Mouse (Mus musculus): ENCODE data around the gene Mark2. TPM values are rescaled to one million over a fixed set of nuclear protein-coding genes. Genes with fewer than 3 reads are reported as not detected.
A peak's percentile ranks its signal among the peaks of the same experiment; 100 is the strongest.

The Mark2 gene
- polyA plus RNA-seq, 1 experiment = 33.7 TPM

DNA sequence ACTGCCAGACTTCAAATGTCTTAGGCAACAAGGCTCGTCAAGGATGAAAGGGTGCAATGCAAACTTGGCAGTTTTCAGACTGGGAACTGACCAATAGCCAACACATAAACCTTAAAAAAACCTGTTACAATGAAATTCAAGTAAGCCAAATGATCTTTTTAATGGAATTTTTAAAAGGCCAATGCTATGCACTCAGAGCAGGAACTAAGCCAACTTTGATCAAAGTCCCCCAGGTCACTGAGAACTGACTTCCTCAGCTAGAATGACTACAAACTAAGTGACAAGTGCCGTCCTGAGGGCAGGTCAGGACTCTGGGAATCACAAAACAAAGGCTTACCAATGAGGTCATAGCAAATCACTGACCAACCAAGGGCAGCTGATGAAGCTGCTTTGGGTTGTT lies 21.5 kb downstream of the Mark2 start:
- Histone ChIP-seq H3ac (ENCODE audit: control insufficient read depth, insufficient read length) (no peak overlapping the region), H3K4me2 (ENCODE audit: low read depth) (no peak overlapping the region), H3K27me3 (ENCODE audit: control insufficient read depth, insufficient read depth, insufficient read length) (no peaks in the 10 kb centered on the region), H3K4me3 (no peak overlapping the region), H3K79me2 (ENCODE audit: control insufficient read depth, insufficient read depth) (peaks cover 95% of the 10 kb centered on the region), H3K36me3 (ENCODE audit: control insufficient read depth, insufficient read depth) (no peaks in the 10 kb centered on the region)
- TF ChIP-seq TCF12 (IDR thresholded peaks at IDR 0.05; ENCODE audit: insufficient read depth, poor library complexity, severe bottlenecking) = no peak
- TF ChIP-seq CEBPB (IDR thresholded peaks at IDR 0.05; ENCODE audit: insufficient read depth, poor library complexity, severe bottlenecking) = no peak
- no peak for TF ChIP-seq USF1 (IDR thresholded peaks at IDR 0.05; ENCODE audit: low read depth)
- TF ChIP-seq MYOG (IDR thresholded peaks at IDR 0.05; ENCODE audit: control insufficient read depth in 1 of 3, insufficient read depth in 1 of 3, insufficient read length in 2 of 3, low read depth in 2 of 3) = no peak
- no peak for TF ChIP-seq POLR2AphosphoS2 (IDR thresholded peaks at IDR 0.05; ENCODE audit: insufficient read length, low read depth)
- no peak for TF ChIP-seq SRF (IDR thresholded peaks at IDR 0.05; ENCODE audit: control insufficient read depth, insufficient read length, low read depth)

DNA sequence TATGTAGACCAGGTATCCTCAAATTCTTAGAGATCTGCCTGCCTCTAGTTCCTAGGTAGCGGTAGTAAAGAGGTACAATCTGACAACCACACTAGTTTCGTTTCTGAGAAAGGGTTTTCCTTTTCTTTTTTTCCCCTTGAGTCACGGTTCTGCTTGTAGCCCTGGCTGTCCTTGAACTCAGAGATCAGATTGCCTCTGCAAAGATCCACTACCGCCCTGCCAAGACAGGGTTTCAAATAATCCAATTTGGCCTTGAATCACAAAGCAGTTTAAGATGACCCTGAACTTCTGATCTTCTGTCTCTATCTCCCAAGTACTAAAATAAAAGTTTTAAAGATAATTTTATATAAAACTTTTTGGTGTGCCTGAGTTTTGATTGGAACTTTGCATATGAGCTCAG lies 23.9 kb downstream of the Mark2 start:
- TF ChIP-seq USF1 (IDR thresholded peaks at IDR 0.05; ENCODE audit: low read depth) = no peak
- no peak for TF ChIP-seq MAX (IDR thresholded peaks at IDR 0.05; ENCODE audit: low read depth)
- TF ChIP-seq REST (IDR thresholded peaks at IDR 0.05; ENCODE audit: insufficient read depth, insufficient read length) = no peak
- TF ChIP-seq POLR2A (IDR thresholded peaks at IDR 0.05; ENCODE audit: insufficient read length, low read depth) = no peak
- no peak for TF ChIP-seq SRF (IDR thresholded peaks at IDR 0.05; ENCODE audit: control insufficient read depth, insufficient read length, low read depth)
- TF ChIP-seq TCF12 (IDR thresholded peaks at IDR 0.05; ENCODE audit: insufficient read depth, poor library complexity, severe bottlenecking) = no peak
- no peak for TF ChIP-seq MYOD1 (IDR thresholded peaks at IDR 0.05; ENCODE audit: control insufficient read depth in 1 of 3, insufficient read length in 2 of 3, low read depth in 2 of 3)
- TF ChIP-seq POLR2AphosphoS2 (IDR thresholded peaks at IDR 0.05; ENCODE audit: insufficient read length, low read depth) = no peak
- TF ChIP-seq TCF3 (IDR thresholded peaks at IDR 0.05; ENCODE audit: insufficient read length, low read depth) = no peak
- TF ChIP-seq CEBPB (IDR thresholded peaks at IDR 0.05; ENCODE audit: insufficient read depth, poor library complexity, severe bottlenecking) = no peak
- TF ChIP-seq E2F4 (IDR thresholded peaks at IDR 0.05; ENCODE audit: insufficient read depth) = no peak
- TF ChIP-seq MYOG (IDR thresholded peaks at IDR 0.05; ENCODE audit: control insufficient read depth in 1 of 3, insufficient read depth in 1 of 3, insufficient read length in 2 of 3, low read depth in 2 of 3) = no peak
- peak overlapping the region; percentile 44 for H3K4me2 ChIP-seq (ENCODE audit: low read depth)
- no peaks in the 10 kb centered on the region for H3K36me3 ChIP-seq (ENCODE audit: control insufficient read depth, insufficient read depth)
- H3K4me3 ChIP-seq = no peak overlapping the region
- H3ac ChIP-seq (ENCODE audit: control insufficient read depth, insufficient read length) = no peak overlapping the region
- H3K27me3 ChIP-seq (ENCODE audit: control insufficient read depth, insufficient read depth, insufficient read length) = no peaks in the 10 kb centered on the region
- H3K79me2 ChIP-seq (ENCODE audit: control insufficient read depth, insufficient read depth) = peaks cover 89% of the 10 kb centered on the region

DNA sequence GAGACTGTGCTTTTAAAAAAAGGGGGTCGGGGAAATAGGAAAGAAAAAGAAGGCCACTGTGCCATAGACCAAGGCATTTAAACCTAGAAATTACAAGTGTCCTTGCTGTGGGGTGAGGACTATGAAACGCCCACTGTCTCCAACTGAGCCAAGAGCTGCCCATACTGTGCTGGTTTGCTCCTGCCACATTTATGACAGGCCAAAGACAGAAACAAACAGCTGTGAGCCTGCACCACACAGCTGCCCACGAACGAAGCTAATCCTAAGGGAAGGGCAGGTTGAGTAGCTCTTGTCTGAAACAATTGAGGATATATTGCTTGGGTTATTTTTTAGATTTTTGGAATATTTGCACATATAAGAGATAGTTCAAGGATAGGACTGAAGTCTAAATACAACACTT lies 24.8 kb downstream of the Mark2 start:
- Histone ChIP-seq H3K27me3 (ENCODE audit: control insufficient read depth, insufficient read depth, insufficient read length) (no peaks in the 10 kb centered on the region), H3ac (ENCODE audit: control insufficient read depth, insufficient read length) (no peak overlapping the region), H3K79me2 (ENCODE audit: control insufficient read depth, insufficient read depth) (peaks cover 89% of the 10 kb centered on the region), H3K4me2 (ENCODE audit: low read depth) (peak overlapping the region; percentile 74), H3K4me3 (no peak overlapping the region), H3K36me3 (ENCODE audit: control insufficient read depth, insufficient read depth) (no peaks in the 10 kb centered on the region)
- peak; percentile 95 for TF ChIP-seq TCF12 (IDR thresholded peaks at IDR 0.05; ENCODE audit: insufficient read depth, poor library complexity, severe bottlenecking)
- no peak for TF ChIP-seq POLR2A (IDR thresholded peaks at IDR 0.05; ENCODE audit: insufficient read length, low read depth)
- no peak for TF ChIP-seq SRF (IDR thresholded peaks at IDR 0.05; ENCODE audit: control insufficient read depth, insufficient read length, low read depth)
- peak; percentile 43 to 87 (median 75) for TF ChIP-seq MYOG (IDR thresholded peaks at IDR 0.05; ENCODE audit: control insufficient read depth in 1 of 3, insufficient read depth in 1 of 3, insufficient read length in 2 of 3, low read depth in 2 of 3)
- peak; percentile 96 to 99 (median 99) for TF ChIP-seq MYOD1 (IDR thresholded peaks at IDR 0.05; ENCODE audit: control insufficient read depth in 1 of 3, insufficient read length in 2 of 3, low read depth in 2 of 3)
- no peak for TF ChIP-seq POLR2AphosphoS2 (IDR thresholded peaks at IDR 0.05; ENCODE audit: insufficient read length, low read depth)
- no peak for TF ChIP-seq MAX (IDR thresholded peaks at IDR 0.05; ENCODE audit: low read depth)
- peak; percentile 71 for TF ChIP-seq TCF3 (IDR thresholded peaks at IDR 0.05; ENCODE audit: insufficient read length, low read depth)
- TF ChIP-seq REST (IDR thresholded peaks at IDR 0.05; ENCODE audit: insufficient read depth, insufficient read length) = no peak
- TF ChIP-seq E2F4 (IDR thresholded peaks at IDR 0.05; ENCODE audit: insufficient read depth) = no peak
- no peak for TF ChIP-seq CEBPB (IDR thresholded peaks at IDR 0.05; ENCODE audit: insufficient read depth, poor library complexity, severe bottlenecking)
- no peak for TF ChIP-seq USF1 (IDR thresholded peaks at IDR 0.05; ENCODE audit: low read depth)

DNA sequence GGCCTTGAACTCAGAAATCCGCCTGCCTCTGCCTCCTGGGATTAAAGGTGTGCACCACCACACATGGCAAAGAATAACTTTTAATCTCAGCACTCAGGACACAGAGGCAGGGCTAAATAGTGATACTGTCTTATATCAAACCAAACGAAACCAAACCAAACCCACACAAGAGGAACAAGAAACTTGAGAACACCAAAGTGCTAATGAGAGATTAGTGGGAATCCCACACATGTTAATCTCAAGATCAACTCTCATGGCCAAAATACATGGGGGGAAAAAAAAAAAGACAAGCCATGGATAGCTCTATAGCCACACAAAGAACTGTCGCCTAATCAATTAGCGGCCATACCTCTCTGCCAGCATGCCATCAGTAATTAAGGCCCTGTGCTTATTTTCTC lies 26.1 kb downstream of the Mark2 start:
- TF ChIP-seq SRF (IDR thresholded peaks at IDR 0.05; ENCODE audit: control insufficient read depth, insufficient read length, low read depth) (no peak), POLR2AphosphoS2 (IDR thresholded peaks at IDR 0.05; ENCODE audit: insufficient read length, low read depth) (no peak), MYOG (IDR thresholded peaks at IDR 0.05; ENCODE audit: control insufficient read depth in 1 of 3, insufficient read depth in 1 of 3, insufficient read length in 2 of 3, low read depth in 2 of 3) (no peak), TCF12 (IDR thresholded peaks at IDR 0.05; ENCODE audit: insufficient read depth, poor library complexity, severe bottlenecking) (no peak), MAX (IDR thresholded peaks at IDR 0.05; ENCODE audit: low read depth) (no peak), TCF3 (IDR thresholded peaks at IDR 0.05; ENCODE audit: insufficient read length, low read depth) (no peak), CEBPB (IDR thresholded peaks at IDR 0.05; ENCODE audit: insufficient read depth, poor library complexity, severe bottlenecking) (no peak), POLR2A (IDR thresholded peaks at IDR 0.05; ENCODE audit: insufficient read length, low read depth) (no peak), MYOD1 (IDR thresholded peaks at IDR 0.05; ENCODE audit: control insufficient read depth in 1 of 3, insufficient read length in 2 of 3, low read depth in 2 of 3) (no peak), E2F4 (IDR thresholded peaks at IDR 0.05; ENCODE audit: insufficient read depth) (no peak), REST (IDR thresholded peaks at IDR 0.05; ENCODE audit: insufficient read depth, insufficient read length) (no peak), USF1 (IDR thresholded peaks at IDR 0.05; ENCODE audit: low read depth) (no peak)
- Histone ChIP-seq H3K27me3 (ENCODE audit: control insufficient read depth, insufficient read depth, insufficient read length) (no peaks in the 10 kb centered on the region), H3K4me3 (no peak overlapping the region), H3K4me2 (ENCODE audit: low read depth) (peak overlapping the region; percentile 74), H3ac (ENCODE audit: control insufficient read depth, insufficient read length) (no peak overlapping the region), H3K36me3 (ENCODE audit: control insufficient read depth, insufficient read depth) (no peaks in the 10 kb centered on the region), H3K79me2 (ENCODE audit: control insufficient read depth, insufficient read depth) (peaks cover 88% of the 10 kb centered on the region)

Data from myocyte (in vitro differentiated cells).